Mouse (Mus musculus) heart, postnatal 0 days (tissue): Measurements from ENCODE around the gene Nup107. TPM values are rescaled to one million over a fixed set of nuclear protein-coding genes. Genes with fewer than 3 reads are reported as not detected.

Experiments
- ATAC-seq: fragments of 200-750 bp; cut with Nextera tagmentation; 2 replicates; pipeline ENCODE4 v1.8.0; 2017; ENCODE audit warnings: low read depth, moderate number of reproducible peaks, moderate library complexity; ENCODE audit not compliant: insufficient read depth
- DNase-seq: peaks from one replicate; pipeline ENCODE4 v3.0.0-alpha.2; 2016; ENCODE audit warnings: low spot score
- H3K27ac ChIP-seq: fragments of 300-500 bp; sonication (generic); 2 replicates; pipeline ENCODE4 v1.5.1; 2014; ENCODE audit warnings: low read depth, mild to moderate bottlenecking
- H3K27me3 ChIP-seq: fragments of 300-500 bp; sonication (generic); 2 replicates; pipeline ENCODE4 v1.6.1; 2014; ENCODE audit warnings: low read length, mixed read lengths; ENCODE audit not compliant: control insufficient read depth, insufficient read depth
- H3K36me3 ChIP-seq: fragments of 300-500 bp; sonication (generic); replicated peaks from 2 replicates; pipeline ENCODE4 v1.6.1; 2014; ENCODE audit warnings: low read length, mixed read lengths; ENCODE audit not compliant: control insufficient read depth, insufficient read depth
- H3K4me1 ChIP-seq: fragments of 300-500 bp; sonication (generic); 2 replicates; pipeline ENCODE4 v1.6.1; 2014; ENCODE audit warnings: antibody characterized with exemption; ENCODE audit not compliant: control insufficient read depth, insufficient read depth
- H3K4me2 ChIP-seq: fragments of 300-500 bp; sonication (generic); 2 replicates; pipeline ENCODE4 v1.6.1; 2014; ENCODE audit warnings: low read depth, mild to moderate bottlenecking, low read length, moderate library complexity
- H3K4me3 ChIP-seq: fragments of 300-500 bp; sonication (generic); 2 replicates; pipeline ENCODE4 v1.5.1; 2014; ENCODE audit warnings: low read depth, low read length
- H3K9ac ChIP-seq: fragments of 300-500 bp; sonication (generic); replicated peaks from 2 replicates; pipeline ENCODE4 v1.6.1; 2014; ENCODE audit warnings: low read depth, low read length, mixed read lengths
- H3K9me3 ChIP-seq: fragments of 300-500 bp; sonication (generic); replicated peaks from 2 replicates; pipeline ENCODE4 v1.6.1; 2016; ENCODE audit warnings: low read length; ENCODE audit not compliant: control insufficient read depth
- CTCF ChIP-seq: IDR thresholded peaks from 2 replicates; pipeline ENCODE4 v1.5.1; 2016; ENCODE audit warnings: antibody characterized with exemption, control low read depth, low read depth
- EP300 ChIP-seq: IDR thresholded peaks from 2 replicates; pipeline ENCODE4 v1.6.1; 2016; ENCODE audit warnings: antibody characterized with exemption, low read depth
- WGBS: fragments of 180-500 bp; shearing (Covaris S2); extraction: QIAGEN DNeasy Blood & Tissue Kit; methylation state at CpG from one replicate; pipeline ENCODE4 v1.1.7; 2014; 5-methylcytosine and 5-hydroxymethylcytosine counted together
- polyA plus RNA-seq: library from polyadenylated mRNA; unstranded; fragments of >200 nt; fragmentation: Nextera tagmentation; extraction: Ambion mirVana; gene quantifications from 2 replicates; pipeline ENCODE4 v1.2.1, GENCODE M21; 2015
- total RNA-seq: library from RNA; depleted of rRNA; stranded (reverse); fragments of >200 nt; gene quantifications from 2 replicates; pipeline ENCODE4 v1.2.3, GENCODE M21; 2014; ENCODE audit warnings: low replicate concordance

The Nup107 gene
- total and polyA plus RNA-seq, 2 experiments from 2014 or later, result 18.6 to 23.6 TPM

- TF ChIP-seq EP300 (no peak), CTCF (no peak)
- H3K4me3 ChIP-seq, result no peak overlapping the region
- ATAC-seq, result no peak
- DNase-seq, result no peak
- no peak overlapping the region for H3K9ac ChIP-seq
- 93% methylated on average over 8 of the region's 8 CpGs for WGBS
- H3K27ac ChIP-seq, result no peak overlapping the region
- no peaks in the 10 kb centered on the region for H3K27me3 ChIP-seq
- H3K36me3 ChIP-seq, result peaks cover 76% of the 10 kb centered on the region
- no peak overlapping the region for H3K4me2 ChIP-seq
- H3K4me1 ChIP-seq, result no peaks in the 10 kb centered on the region
- H3K9me3 ChIP-seq, result no peaks in the 10 kb centered on the region
Measured at GRCm38 (mm10) chr10:117779581-117780305, 12.8 kb downstream of the Nup107 start.

- Histone ChIP-seq H3K4me3 (no peak overlapping the region), H3K9ac (no peak overlapping the region), H3K27me3 (no peaks in the 10 kb centered on the region), H3K9me3 (no peaks in the 10 kb centered on the region), H3K27ac (no peak overlapping the region), H3K4me2 (no peak overlapping the region), H3K36me3 (peaks cover 76% of the 10 kb centered on the region), H3K4me1 (no peaks in the 10 kb centered on the region)
- DNase-seq (no peak), ATAC-seq (no peak)
- 59% methylated on average over 4 of the region's 4 CpGs for WGBS
- no peak for TF ChIP-seq CTCF
- TF ChIP-seq EP300, result no peak
Measured at GRCm38 (mm10) chr10:117778951-117779350, 13.6 kb downstream of the Nup107 start.

- ATAC-seq (no peak), DNase-seq (no peak)
- Histone ChIP-seq H3K27ac (no peak overlapping the region), H3K27me3 (no peaks in the 10 kb centered on the region), H3K4me3 (no peak overlapping the region), H3K4me1 (no peaks in the 10 kb centered on the region), H3K4me2 (no peak overlapping the region), H3K9me3 (no peaks in the 10 kb centered on the region), H3K9ac (no peak overlapping the region), H3K36me3 (peaks cover 76% of the 10 kb centered on the region)
- WGBS, result 95% methylated on average over 12 of the region's 12 CpGs
- TF ChIP-seq CTCF (no peak), EP300 (no peak)
Measured at GRCm38 (mm10) chr10:117778328-117778910, 14.1 kb downstream of the Nup107 start.

GRCm38 (mm10) chr10:117777501-117778327, 14.8 kb downstream of the Nup107 start:
- Histone ChIP-seq H3K4me3 (no peak overlapping the region), H3K9me3 (no peaks in the 10 kb centered on the region), H3K36me3 (peaks cover 80% of the 10 kb centered on the region), H3K27me3 (no peaks in the 10 kb centered on the region), H3K4me2 (no peak overlapping the region), H3K27ac (no peak overlapping the region), H3K9ac (no peak overlapping the region), H3K4me1 (no peaks in the 10 kb centered on the region)
- no peak for TF ChIP-seq EP300
- TF ChIP-seq CTCF, result no peak
- 87% methylated on average over 17 of the region's 17 CpGs for WGBS
- DNase-seq, result no peak
- no peak for ATAC-seq

GRCm38 (mm10) chr10:117777103-117777470, 15.4 kb downstream of the Nup107 start:
- 97% methylated on average over 3 of the region's 3 CpGs for WGBS
- Histone ChIP-seq H3K9me3 (no peaks in the 10 kb centered on the region), H3K4me1 (no peaks in the 10 kb centered on the region), H3K4me3 (no peak overlapping the region), H3K27me3 (no peaks in the 10 kb centered on the region), H3K36me3 (peaks cover 80% of the 10 kb centered on the region), H3K4me2 (no peak overlapping the region), H3K9ac (no peak overlapping the region), H3K27ac (no peak overlapping the region)
- ATAC-seq (no peak), DNase-seq (no peak)
- TF ChIP-seq CTCF, result no peak
- no peak for TF ChIP-seq EP300
